Mouse (Mus musculus): ENCODE results near the gene Cst7.

Gene Cst7

DNA sequence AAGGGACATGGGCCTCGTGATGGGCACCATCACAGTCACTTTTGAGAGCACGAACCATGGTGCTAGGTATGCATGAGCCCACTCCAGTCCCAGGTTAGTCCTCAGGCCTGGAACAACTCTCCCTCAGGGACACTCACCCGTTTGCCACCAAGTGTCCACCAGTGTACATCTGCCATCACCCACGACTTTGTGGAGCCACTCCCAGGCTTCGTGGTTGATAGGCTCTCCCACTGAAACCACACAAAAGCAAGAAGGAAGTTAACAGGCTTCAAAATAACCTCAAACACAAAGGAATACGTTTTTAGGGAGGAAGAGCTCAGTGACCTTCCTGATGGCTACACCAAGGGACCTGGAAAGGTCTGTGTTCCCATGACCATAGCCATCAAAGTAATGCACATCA, 56.9 kb downstream of the Cst7 start:
- no peak for DNase-seq (ENCODE audit: low spot score)
